Mouse (Mus musculus): Measurements from ENCODE around the gene Zfp446.
A peak's percentile ranks its signal among the peaks of the same experiment; 100 is the strongest.
"Not testable (repeated sequence)": the region's sequence is repeated elsewhere in the genome, so short reads cannot be mapped to it uniquely, and the experiment has no call there.

Gene Zfp446

GRCm38 (mm10) chr7:12977682-12978389 lies at the start of gene Zfp446:
Gene Zfp446 (plus strand): TSS chr7:12977848.
- peak; percentile 96 for DNase-seq

GRCm38 (mm10) chr7:12933615-12934140 lies 44.0 kb upstream of the Zfp446 start:
- no peak for DNase-seq

- DNase-seq = no peak
These were observed 42.8 kb upstream of the Zfp446 start for GRCm38 (mm10) chr7:12934808-12935207.

- not testable (repeated sequence) for DNase-seq
These were observed 40.3 kb upstream of the Zfp446 start for GRCm38 (mm10) chr7:12937254-12937803.

GRCm38 (mm10) chr7:12940599-12940998 lies 37.0 kb upstream of the Zfp446 start:
- DNase-seq = no peak

GRCm38 (mm10) chr7:12943488-12943887 lies 34.2 kb upstream of the Zfp446 start:
- DNase-seq = peak; percentile 63

GRCm38 (mm10) chr7:12949032-12949871 lies 28.4 kb upstream of the Zfp446 start:
- DNase-seq = peak; percentile 89

- DNase-seq = no peak
These were observed 27.8 kb upstream of the Zfp446 start for GRCm38 (mm10) chr7:12949872-12950229.

- no peak for DNase-seq
These were observed 22.8 kb upstream of the Zfp446 start for GRCm38 (mm10) chr7:12954896-12955295.

GRCm38 (mm10) chr7:12957511-12957910 lies 20.1 kb upstream of the Zfp446 start:
- no peak for DNase-seq

- DNase-seq = no peak
These were observed 18.7 kb upstream of the Zfp446 start for GRCm38 (mm10) chr7:12958948-12959347.

GRCm38 (mm10) chr7:12959718-12960117 lies 17.9 kb upstream of the Zfp446 start:
- no peak for DNase-seq

- peak; percentile 75 for DNase-seq
These were observed 16.0 kb upstream of the Zfp446 start for GRCm38 (mm10) chr7:12961511-12962141.

- peak; percentile 90 for DNase-seq
These were observed 12.0 kb upstream of the Zfp446 start, which contains the start of gene Zfp324 for GRCm38 (mm10) chr7:12965678-12966091. Gene Zfp324 (plus strand): TSS chr7:12965838.

GRCm38 (mm10) chr7:12966104-12966845 lies 11.4 kb upstream of the Zfp446 start:
- DNase-seq = peak; percentile 86

- no peak for DNase-seq
These were observed 6.7 kb upstream of the Zfp446 start for GRCm38 (mm10) chr7:12970906-12971305.

GRCm38 (mm10) chr7:12978931-12979722 lies 1.5 kb downstream of the Zfp446 start:
- peak; percentile 35 for DNase-seq

- DNase-seq = no peak
These were observed 2.1 kb downstream of the Zfp446 start for GRCm38 (mm10) chr7:12979776-12980175.

GRCm38 (mm10) chr7:12980291-12980690 lies 2.6 kb downstream of the Zfp446 start:
- DNase-seq = no peak

- DNase-seq = no peak
These were observed 8.1 kb downstream of the Zfp446 start for GRCm38 (mm10) chr7:12985724-12986123.

- no peak for DNase-seq
These were observed 9.3 kb downstream of the Zfp446 start for GRCm38 (mm10) chr7:12986906-12987305.
